Mouse (Mus musculus): ENCODE measurements at regions not wholly inside any gene's neighbourhood (a gene's known extent, or its start where the extent isn't known, plus 50 kb on each side); places are given as distances from the start of the nearest gene placed in this dataset.

- DNase-seq, result no peak
Measured at GRCm38 (mm10) chr14:48942882-48943281, 123.0 kb upstream of the Ap5m1 start.

- no peak for DNase-seq
Measured at GRCm38 (mm10) chr14:48930886-48931285, 135.0 kb upstream of the Ap5m1 start.

- DNase-seq, result no peak
Measured at GRCm38 (mm10) chr14:48925870-48926269, 140.0 kb upstream of the Ap5m1 start.

- no peak for DNase-seq
Measured at GRCm38 (mm10) chr14:48909420-48909819, 156.5 kb upstream of the Ap5m1 start.

- no peak for DNase-seq
Measured at GRCm38 (mm10) chr14:48907991-48908698, 157.8 kb upstream of the Ap5m1 start.

GRCm38 (mm10) chr14:48907403-48907973 is 158.4 kb upstream of the Ap5m1 start:
- no peak for DNase-seq

GRCm38 (mm10) chr14:48906956-48907355 is 158.9 kb upstream of the Ap5m1 start:
- no peak for DNase-seq

- no peak for DNase-seq
Measured at GRCm38 (mm10) chr14:48904576-48904975, 161.3 kb upstream of the Ap5m1 start.

GRCm38 (mm10) chr14:48903526-48903925 is 162.4 kb upstream of the Ap5m1 start:
- no peak for DNase-seq

- DNase-seq, result no peak
Measured at GRCm38 (mm10) chr14:48900201-48900600, 165.7 kb upstream of the Ap5m1 start.

GRCm38 (mm10) chr14:48897140-48897539 is 168.8 kb upstream of the Ap5m1 start:
- DNase-seq, result no peak

- no peak for DNase-seq
Measured at GRCm38 (mm10) chr14:48896235-48896634, 169.7 kb upstream of the Ap5m1 start.

- no peak for DNase-seq
Measured at GRCm38 (mm10) chr14:48891216-48891615, 174.7 kb upstream of the Ap5m1 start.

GRCm38 (mm10) chr14:48888954-48889353 is 176.9 kb upstream of the Ap5m1 start:
- DNase-seq, result no peak

GRCm38 (mm10) chr14:48880041-48880440 is 185.9 kb upstream of the Ap5m1 start:
- no peak for DNase-seq

- no peak for DNase-seq
Measured at GRCm38 (mm10) chr14:48877998-48878657, 187.8 kb upstream of the Ap5m1 start.

- no peak for DNase-seq
Measured at GRCm38 (mm10) chr14:48871313-48871712, 194.6 kb upstream of the Ap5m1 start.

- no peak for DNase-seq
Measured at GRCm38 (mm10) chr14:48869956-48870355, 195.9 kb upstream of the Ap5m1 start.

- no peak for DNase-seq
Measured at GRCm38 (mm10) chr14:48855453-48855852, 181.8 kb upstream of the Otx2 start.

GRCm38 (mm10) chr14:48854188-48854924 is 180.7 kb upstream of the Otx2 start:
- no peak for DNase-seq

GRCm38 (mm10) chr14:48853479-48854187 is 180.0 kb upstream of the Otx2 start:
- DNase-seq, result no peak

GRCm38 (mm10) chr14:48852787-48853186 is 179.2 kb upstream of the Otx2 start:
- no peak for DNase-seq

- no peak for DNase-seq
Measured at GRCm38 (mm10) chr14:48852061-48852460, 178.4 kb upstream of the Otx2 start.
